Mouse (Mus musculus) Patski (cell line): ENCODE results near the gene Acss3. TPM values are rescaled to one million over a fixed set of nuclear protein-coding genes. Genes with fewer than 3 reads are reported as not detected.

Experiments
- ATAC-seq: fragments of 100-300 bp; one replicate; pipeline ENCODE4 v1.8.0; 2021
- CTCF ChIA-PET: fragments of 350-600 bp; sonication (Branson Sonifier 250); formaldehyde crosslinking; loops from one replicate; lab custom pipeline; 2022; ENCODE audit warnings: inconsistent platforms; lab: Charles Lee
- POLR2A ChIA-PET: fragments of 350-600 bp; sonication (Branson Sonifier 250); formaldehyde crosslinking; loops from one replicate; lab custom pipeline; 2022; ENCODE audit warnings: antibody characterized with exemption, inconsistent platforms; lab: Charles Lee
- DNase-seq: peaks from one replicate; pipeline ENCODE4 v3.0.0-alpha.2; 2011; ENCODE audit warnings: low read depth, low spot score
- H3K27me3 ChIP-seq: fragments of 371-371 bp; one replicate; pipeline ENCODE4 v1.5.1; 2021
- CTCF ChIP-seq: fragments of 100-300 bp; IDR thresholded peaks from one replicate; pipeline ENCODE4 v1.5.1; 2021
- in situ Hi-C: fragments of 300-500 bp; cut with MboI; formaldehyde crosslinking; loops from 3 replicates; pipeline ENCODE4 v1.11.1; 2018; ENCODE audit warnings: low pct_unique_long_range_greater_than_20kb, mixed read lengths
- polyA plus RNA-seq: library from polyadenylated mRNA; unstranded; gene quantifications from one replicate; pipeline ENCODE4 v1.2.3, GENCODE M21; 2021

Acss3 gene
- polyA plus RNA-seq, 1 experiment from 2014 or later, result 5.5 TPM

DNA sequence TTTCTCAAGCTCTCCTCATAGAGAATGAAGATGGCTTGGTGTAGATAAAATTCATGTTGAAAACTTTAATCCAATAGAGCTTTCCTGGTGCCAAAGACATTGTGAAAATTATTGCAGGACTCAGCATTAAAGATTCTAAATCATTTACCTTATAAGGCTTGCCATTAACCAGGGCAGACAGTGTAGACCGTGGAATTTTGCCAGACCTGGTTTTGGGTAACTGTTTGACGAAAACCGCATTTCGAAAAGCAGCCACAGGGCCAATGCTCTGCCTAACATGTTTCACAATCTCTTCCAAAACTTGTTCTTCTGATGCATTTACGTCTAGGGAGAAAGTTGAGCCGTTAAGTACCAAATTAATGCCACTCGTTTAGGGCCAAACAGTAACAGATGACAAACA, 186.5 kb downstream of the Acss3 start:
- TF ChIP-seq CTCF, result no peak
- no peaks in the 10 kb centered on the region for H3K27me3 ChIP-seq
- POLR2A ChIA-PET, result no interaction called here
- CTCF ChIA-PET, result interaction anchor here (1.0 kb wide), 1 partner anchor 9 kb away, joined by 3 read pairs; no protein-coding TSS in a partner anchor
- DNase-seq, result no peak
- in situ Hi-C loops, result loop anchor here (10.0 kb wide), 2 partner anchors 768 to 808 kb away; no protein-coding TSS in a partner anchor
- ATAC-seq, result no peak

DNA sequence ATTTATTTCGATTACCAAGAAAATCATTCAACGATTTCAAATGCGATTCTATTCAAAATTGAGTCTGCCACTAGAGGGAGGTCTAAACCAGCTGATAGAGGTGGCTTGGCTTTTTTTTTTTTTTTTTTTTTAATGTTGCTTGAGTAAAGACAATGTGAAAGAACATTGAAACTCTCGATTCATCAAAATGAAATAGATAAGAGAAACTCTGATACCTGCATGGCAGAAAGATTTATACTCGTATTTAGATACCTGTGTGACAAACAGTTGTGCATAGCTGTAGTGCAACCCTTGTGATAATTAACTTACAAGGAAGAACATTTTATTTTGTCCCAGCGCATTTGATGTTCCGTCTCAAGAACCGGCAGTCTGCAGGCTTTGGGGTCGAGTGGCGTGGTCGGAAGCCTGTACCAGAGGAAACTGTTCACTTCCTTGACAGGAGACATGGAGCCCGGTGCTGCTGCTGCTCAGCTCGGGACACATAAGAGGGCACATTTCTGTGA, 190.8 kb downstream of the Acss3 start:
- H3K27me3 ChIP-seq, result no peaks in the 10 kb centered on the region
- DNase-seq (no peak), ATAC-seq (no peak)
- TF ChIP-seq CTCF, result peak; percentile 43
- in situ Hi-C loops, result loop anchor here (5.0 to 10.0 kb wide), 3 partner anchors 460 to 812 kb away; no protein-coding TSS in a partner anchor
- CTCF ChIA-PET, result interaction anchor here (0.6 to 2.1 kb wide), 8 partner anchors 19 to 816 kb away, joined by 3 to 11 read pairs (median 4); no protein-coding TSS in a partner anchor
- POLR2A ChIA-PET, result interaction anchor here (0.7 kb wide), 1 partner anchor 228 kb away, joined by 4 read pairs; no protein-coding TSS in a partner anchor

GRCm38 (mm10) chr10:106928576-106929332, 194.7 kb downstream of the Acss3 start:
- no peaks in the 10 kb centered on the region for H3K27me3 ChIP-seq
- ATAC-seq, result no peak
- ChIA-PET CTCF (no interaction called here), POLR2A (no interaction called here)
- no peak for DNase-seq
- in situ Hi-C loops, result no loop called here
- no peak for TF ChIP-seq CTCF

DNA sequence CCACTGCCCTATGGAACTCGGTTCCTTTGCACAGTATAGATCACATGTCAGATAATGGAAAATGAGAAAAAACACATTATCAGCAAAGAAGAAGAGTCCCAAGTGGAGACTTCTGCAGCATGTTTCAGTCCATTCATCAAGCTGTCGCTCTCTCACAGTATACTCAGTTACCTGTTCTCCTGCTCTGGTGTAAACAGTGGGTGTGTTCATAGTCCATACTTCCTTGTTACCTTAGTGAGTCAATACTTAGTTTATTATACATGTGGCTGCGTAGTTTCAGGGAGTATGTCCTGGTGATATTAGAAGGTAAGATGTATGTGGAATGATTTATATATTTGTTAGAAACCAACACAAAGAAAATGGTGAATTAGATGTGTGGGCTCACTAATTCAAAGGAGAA, 198.7 kb downstream of the Acss3 start:
- DNase-seq (no peak), ATAC-seq (no peak)
- in situ Hi-C loops, result no loop called here
- H3K27me3 ChIP-seq, result no peaks in the 10 kb centered on the region
- ChIA-PET POLR2A (no interaction called here), CTCF (no interaction called here)
- no peak for TF ChIP-seq CTCF

DNA sequence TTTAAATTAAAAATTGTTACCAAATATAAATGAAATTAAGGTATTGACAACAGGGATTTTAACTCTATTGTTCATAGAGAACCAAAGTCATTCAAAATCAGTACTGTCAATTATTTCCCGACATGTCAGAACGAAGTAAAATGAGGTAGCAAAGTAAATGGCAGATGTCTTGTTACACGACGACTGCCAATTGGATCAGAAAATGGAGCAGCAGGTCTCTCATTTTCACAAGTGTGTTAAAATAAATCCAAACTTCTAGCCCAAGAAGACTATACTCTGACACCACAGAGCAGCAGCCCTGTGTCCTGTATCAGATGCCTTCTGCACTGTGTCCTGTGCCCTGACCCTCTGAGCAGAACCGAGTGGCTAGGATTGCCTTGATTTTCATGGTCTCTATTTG, 199.1 kb downstream of the Acss3 start:
- POLR2A ChIA-PET, result no interaction called here

DNA sequence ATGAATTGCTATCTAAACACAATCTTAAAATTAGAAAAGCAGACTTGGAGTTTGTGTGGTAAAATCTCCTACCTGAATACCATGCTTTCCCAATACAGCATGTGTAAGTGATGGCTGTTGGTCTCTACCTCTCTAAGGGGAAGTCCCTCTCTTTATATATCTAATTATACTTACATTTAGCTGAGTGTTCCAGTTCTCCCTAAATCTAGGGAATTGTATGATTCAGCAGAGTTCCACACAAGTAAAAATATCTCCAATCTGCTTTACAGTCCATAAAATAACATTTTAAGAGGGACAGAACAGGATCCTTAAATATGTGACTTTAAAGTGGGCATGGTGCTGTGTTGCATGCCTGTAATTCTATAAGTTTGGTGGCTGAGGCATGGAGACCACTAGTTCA, 208.6 kb downstream of the Acss3 start:
- TF ChIP-seq CTCF, result no peak
- ATAC-seq (no peak), DNase-seq (no peak)
- in situ Hi-C loops, result no loop called here
- CTCF ChIA-PET, result interaction anchor here (1.8 kb wide), 1 partner anchor 11 kb away, joined by 4 read pairs; no protein-coding TSS in a partner anchor
- POLR2A ChIA-PET, result no interaction called here
- peaks cover 13% of the 10 kb centered on the region for H3K27me3 ChIP-seq

More for the DNA sequence above, 199.1 kb downstream of the Acss3 start:
- DNase-seq (no peak), ATAC-seq (no peak)
- in situ Hi-C loops, result no loop called here
- CTCF ChIA-PET, result no interaction called here
- TF ChIP-seq CTCF, result no peak
- no peaks in the 10 kb centered on the region for H3K27me3 ChIP-seq

GRCm38 (mm10) chr10:106914275-106914674, 209.2 kb downstream of the Acss3 start:
- POLR2A ChIA-PET, result no interaction called here
- CTCF ChIA-PET, result no interaction called here
- ATAC-seq (no peak), DNase-seq (no peak)
- in situ Hi-C loops, result no loop called here
- TF ChIP-seq CTCF, result no peak
- H3K27me3 ChIP-seq, result peaks cover 13% of the 10 kb centered on the region

- DNase-seq, result no peak
- ATAC-seq, result no peak
- peak; percentile 40 for TF ChIP-seq CTCF
- ChIA-PET CTCF (no interaction called here), POLR2A (no interaction called here)
- in situ Hi-C loops, result no loop called here
- peaks cover 10% of the 10 kb centered on the region for H3K27me3 ChIP-seq
These were observed 210.4 kb downstream of the Acss3 start for GRCm38 (mm10) chr10:106913032-106913431.

- ChIA-PET POLR2A (interaction anchor here (0.6 kb wide), 1 partner anchor 442 kb away, joined by 3 read pairs; no protein-coding TSS in a partner anchor), CTCF (interaction anchor here (0.9 kb wide), 1 partner anchor 22 kb away, joined by 3 read pairs; no protein-coding TSS in a partner anchor)
- ATAC-seq, result no peak
- in situ Hi-C loops, result no loop called here
- peaks cover 18% of the 10 kb centered on the region for H3K27me3 ChIP-seq
- DNase-seq, result no peak
- TF ChIP-seq CTCF, result no peak
These were observed 213.4 kb downstream of the Acss3 start for GRCm38 (mm10) chr10:106910108-106910507.

- DNase-seq (no peak), ATAC-seq (no peak)
- ChIA-PET CTCF (interaction anchor here (2.2 kb wide), 1 partner anchor 11 kb away, joined by 5 read pairs; no protein-coding TSS in a partner anchor), POLR2A (no interaction called here)
- TF ChIP-seq CTCF, result no peak
- in situ Hi-C loops, result no loop called here
- peaks cover 17% of the 10 kb centered on the region for H3K27me3 ChIP-seq
These were observed 227.1 kb downstream of the Acss3 start for GRCm38 (mm10) chr10:106896351-106896750.

Other genes with a start within 250 kb of the Acss3 start
- gene Lin7a, start 148.0 kb upstream of the Acss3 start, polyA plus RNA-seq, result 0.54 TPM